Mouse (Mus musculus) hindbrain, postnatal 0 days (tissue): Measurements from ENCODE around the gene Slc25a31. TPM values are rescaled to one million over a fixed set of nuclear protein-coding genes. Genes with fewer than 3 reads are reported as not detected.

ENCODE experiments used
- ATAC-seq: fragments of 200-750 bp; cut with Nextera tagmentation; 2 replicates; pipeline ENCODE4 v1.8.0; 2017; ENCODE audit warnings: mild to moderate bottlenecking, moderate TSS enrichment, moderate library complexity
- DNase-seq: peaks from one replicate; pipeline ENCODE4 v3.0.0-alpha.2; 2015; ENCODE audit warnings: low spot score
- H3K27ac ChIP-seq: fragments of 300-500 bp; sonication (generic); 2 replicates; pipeline ENCODE4 v1.5.1; 2014; ENCODE audit warnings: mild to moderate bottlenecking
- H3K27me3 ChIP-seq: fragments of 300-500 bp; sonication (generic); 2 replicates; pipeline ENCODE4 v1.6.1; 2014; ENCODE audit warnings: low read length, mixed read lengths; ENCODE audit not compliant: insufficient read depth
- H3K36me3 ChIP-seq: fragments of 300-500 bp; sonication (generic); 2 replicates; pipeline ENCODE4 v1.6.1; 2014; ENCODE audit warnings: low read length, mixed read lengths; ENCODE audit not compliant: insufficient read depth
- H3K4me1 ChIP-seq: fragments of 300-500 bp; sonication (generic); 2 replicates; pipeline ENCODE4 v1.6.1; 2014; ENCODE audit warnings: antibody characterized with exemption, low read length, mixed read lengths; ENCODE audit not compliant: insufficient read depth
- H3K4me2 ChIP-seq: fragments of 300-500 bp; sonication (generic); 2 replicates; pipeline ENCODE4 v1.6.1; 2014; ENCODE audit warnings: low read depth, mild to moderate bottlenecking, low read length, moderate library complexity, mixed read lengths
- H3K4me3 ChIP-seq: fragments of 300-500 bp; sonication (generic); 2 replicates; pipeline ENCODE4 v1.5.1; 2014; ENCODE audit warnings: low read length
- H3K9ac ChIP-seq: fragments of 300-500 bp; sonication (generic); replicated peaks from 2 replicates; pipeline ENCODE4 v1.6.1; 2014; ENCODE audit warnings: mild to moderate bottlenecking, low read length, moderate library complexity, mixed read lengths
- H3K9me3 ChIP-seq: fragments of 300-500 bp; sonication (generic); 2 replicates; pipeline ENCODE4 v1.6.1; 2016; ENCODE audit warnings: low read length, mixed read lengths
- CTCF ChIP-seq: IDR thresholded peaks from 2 replicates; pipeline ENCODE4 v1.5.1; 2016; ENCODE audit warnings: antibody characterized with exemption, control low read depth, low read depth
- WGBS: fragments of 180-500 bp; shearing (Covaris S2); extraction: QIAGEN DNeasy Blood & Tissue Kit; methylation state at CpG from one replicate; pipeline ENCODE4 v1.1.7; 2014; 5-methylcytosine and 5-hydroxymethylcytosine counted together
- polyA plus RNA-seq: library from polyadenylated mRNA; unstranded; fragments of >200 nt; fragmentation: Nextera tagmentation; extraction: Ambion mirVana; gene quantifications from 2 replicates; pipeline ENCODE4 v1.2.1, GENCODE M21; 2015
- total RNA-seq: library from RNA; depleted of rRNA; stranded (reverse); fragments of >200 nt; gene quantifications from 2 replicates; pipeline ENCODE4 v1.2.3, GENCODE M21; 2014

Slc25a31 gene
- total and polyA plus RNA-seq, 2 experiments from 2014 or later: 0.05 to 0.28 TPM

GRCm38 (mm10) chr3:40716056-40716455 lies 7.4 kb downstream of the Slc25a31 start:
- TF ChIP-seq CTCF: no peak
- ATAC-seq: no peak
- 65% methylated on average over 1 of the region's 1 CpGs for WGBS

GRCm38 (mm10) chr3:40719022-40719421 lies 10.4 kb downstream of the Slc25a31 start:
- TF ChIP-seq CTCF: no peak
- H3K9ac ChIP-seq: no peak overlapping the region
- H3K9me3 ChIP-seq: no peaks in the 10 kb centered on the region
- H3K4me3 ChIP-seq: no peak overlapping the region
- H3K4me2 ChIP-seq: no peak overlapping the region
- 85% methylated on average over 3 of the region's 3 CpGs for WGBS
- no peaks in the 10 kb centered on the region for H3K4me1 ChIP-seq
- ATAC-seq: no peak
- H3K27ac ChIP-seq: no peak overlapping the region
- H3K27me3 ChIP-seq: no peaks in the 10 kb centered on the region
- H3K36me3 ChIP-seq: no peaks in the 10 kb centered on the region
- no peak for DNase-seq

More at GRCm38 (mm10) chr3:40716056-40716455, 7.4 kb downstream of the Slc25a31 start:
- Histone ChIP-seq H3K27me3 (no peaks in the 10 kb centered on the region), H3K9ac (no peak overlapping the region), H3K4me3 (no peak overlapping the region), H3K27ac (no peak overlapping the region), H3K4me2 (no peak overlapping the region), H3K4me1 (no peaks in the 10 kb centered on the region), H3K9me3 (no peaks in the 10 kb centered on the region), H3K36me3 (no peaks in the 10 kb centered on the region)
- no peak for DNase-seq

- Histone ChIP-seq H3K27ac (no peak overlapping the region), H3K4me3 (no peak overlapping the region), H3K4me1 (no peaks in the 10 kb centered on the region), H3K4me2 (no peak overlapping the region), H3K27me3 (no peaks in the 10 kb centered on the region), H3K36me3 (no peaks in the 10 kb centered on the region), H3K9me3 (no peaks in the 10 kb centered on the region), H3K9ac (no peak overlapping the region)
- WGBS: 89% methylated on average over 6 of the region's 6 CpGs
- DNase-seq: no peak
- TF ChIP-seq CTCF: no peak
- ATAC-seq: no peak
These were observed 29.8 kb downstream of the Slc25a31 start for GRCm38 (mm10) chr3:40738381-40738912.

GRCm38 (mm10) chr3:40744024-40744835 lies 35.6 kb downstream of the Slc25a31 start, which contains the start of gene Hspa4l:
Hspa4l (plus strand) TSS chr3:40744495.
- Histone ChIP-seq H3K36me3 (no peaks in the 10 kb centered on the region), H3K4me2 (peak within 1 kb of the TSS; percentile 94), H3K27ac (peak within 1 kb of the TSS; percentile 87), H3K4me1 (0 out of 2 replicates have a peak, but pooled peaks cover 5% of the 10 kb centered on the region), H3K4me3 (peak within 1 kb of the TSS; percentile 90), H3K27me3 (no peaks in the 10 kb centered on the region), H3K9ac (peak within 1 kb of the TSS; percentile 85), H3K9me3 (no peaks in the 10 kb centered on the region)
- DNase-seq: peak; percentile 9
- no peak for ATAC-seq
- no peak for TF ChIP-seq CTCF
- WGBS: 14% methylated on average over 16 of the region's 16 CpGs

GRCm38 (mm10) chr3:40744836-40745660 lies 36.4 kb downstream of the Slc25a31 start:
- no peaks in the 10 kb centered on the region for H3K27me3 ChIP-seq
- no peaks in the 10 kb centered on the region for H3K36me3 ChIP-seq
- peak overlapping the region; percentile 90 for H3K4me3 ChIP-seq
- ATAC-seq (peak; percentile 96), DNase-seq (peak; percentile 95)
- peak overlapping the region; percentile 87 for H3K27ac ChIP-seq
- no peaks in the 10 kb centered on the region for H3K9me3 ChIP-seq
- 0 out of 2 replicates have a peak, but pooled peaks cover 5% of the 10 kb centered on the region for H3K4me1 ChIP-seq
- no peak for TF ChIP-seq CTCF
- H3K9ac ChIP-seq: peak overlapping the region; percentile 85
- H3K4me2 ChIP-seq: peak overlapping the region; percentile 94
- under 1% methylated on average over 53 of the region's 93 CpGs for WGBS
